Mouse (Mus musculus): ENCODE data around the gene Gm7879. TPM values are rescaled to one million over a fixed set of nuclear protein-coding genes. Genes with fewer than 3 reads are reported as not detected.
"Not testable (repeated sequence)": the region's sequence is repeated elsewhere in the genome, so short reads cannot be mapped to it uniquely, and the experiment has no call there.

Gm7879 gene
- polyA plus RNA-seq (2016; fragmentation: Nextera tagmentation; extraction: Ambion mirVana), result 0.49 TPM in 1 of 2 replicates, not detected in the other

DNA sequence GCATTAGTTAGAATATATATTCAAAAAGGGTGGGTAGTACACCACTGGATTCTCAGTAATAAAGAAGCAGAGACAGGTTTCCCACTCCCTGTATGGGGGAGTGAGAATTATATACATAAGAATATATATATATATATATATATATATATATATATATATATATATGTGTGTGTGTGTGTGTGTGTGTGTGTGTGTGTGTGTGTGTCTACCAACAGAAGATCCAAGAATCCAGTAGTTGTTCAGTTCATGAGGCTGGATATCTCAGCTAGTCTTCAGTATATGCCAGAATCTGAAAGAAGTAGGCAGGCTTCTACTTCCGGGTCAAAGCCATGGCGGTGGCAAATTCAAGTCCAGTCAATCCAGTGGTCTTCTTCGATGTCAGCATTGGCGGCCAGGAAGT, at the start of gene Gm7879:
Gene Gm7879, plus strand, starts transcription at position 301 of the 400 bp plus-strand sequence.
- not testable (repeated sequence) for DNase-seq (ENCODE audit: low spot score); H3K27me3 ChIP-seq (ENCODE audit: insufficient read depth, poor library complexity, severe bottlenecking); H3K4me3 ChIP-seq; H3K9me3 ChIP-seq; H3K4me1 ChIP-seq; H3K27ac ChIP-seq
- WGBS, result 92% methylated on average over 4 of the region's 4 CpGs
- H3K36me3 ChIP-seq, result peaks cover 10% of the 10 kb centered on the region

DNA sequence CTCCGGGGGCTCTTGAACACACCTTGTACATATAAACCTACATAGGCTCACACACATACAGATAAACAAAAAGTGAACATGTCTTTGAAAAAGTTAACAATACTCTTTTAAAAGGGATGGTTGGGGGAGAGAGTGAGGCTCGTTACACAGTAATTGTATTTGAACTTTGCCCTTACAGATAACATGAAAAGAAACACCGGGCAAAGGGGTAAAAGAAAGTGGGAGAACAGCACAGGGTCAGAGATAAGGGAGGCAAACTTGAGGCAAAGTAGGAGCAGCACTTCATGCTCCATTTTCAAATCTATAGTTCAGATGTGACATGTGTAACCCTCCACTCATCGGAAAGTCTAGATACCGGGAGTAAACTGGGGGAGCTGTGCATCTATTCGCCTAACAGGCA, 49.3 kb upstream of the Gm7879 start:
- peaks cover 24% of the 10 kb centered on the region for H3K4me1 ChIP-seq

DNA sequence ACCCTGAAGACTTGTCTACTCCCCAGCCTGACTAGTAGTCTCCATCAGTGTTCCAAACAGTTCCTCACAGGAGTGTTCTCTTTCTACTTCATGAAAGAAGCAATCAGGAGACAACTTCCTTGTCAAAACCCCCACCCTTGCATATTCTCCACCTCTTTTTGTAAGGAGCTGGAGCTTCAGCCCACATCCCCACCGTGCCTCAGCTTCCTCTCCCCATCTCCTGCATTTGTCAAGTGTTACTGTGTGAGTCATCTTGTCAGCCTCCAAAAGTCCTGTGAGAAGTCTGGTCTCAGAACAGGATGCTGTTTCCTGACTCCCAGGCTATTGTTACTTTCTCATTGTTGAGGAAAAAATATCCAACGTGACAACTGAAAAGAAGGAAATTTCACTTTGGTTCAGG, 47.6 kb upstream of the Gm7879 start:
- Histone ChIP-seq H3K4me3 (no peak overlapping the region), H3K4me1 (peaks cover 25% of the 10 kb centered on the region), H3K27me3 (ENCODE audit: insufficient read depth, poor library complexity, severe bottlenecking) (no peaks in the 10 kb centered on the region), H3K9me3 (no peaks in the 10 kb centered on the region), H3K27ac (no peak overlapping the region), H3K36me3 (no peaks in the 10 kb centered on the region)
- no peak for DNase-seq (ENCODE audit: low spot score)
- 60% methylated on average over 2 of the region's 2 CpGs for WGBS

More for the DNA sequence above, 49.3 kb upstream of the Gm7879 start:
- Histone ChIP-seq H3K36me3 (no peaks in the 10 kb centered on the region), H3K9me3 (no peaks in the 10 kb centered on the region), H3K27me3 (ENCODE audit: insufficient read depth, poor library complexity, severe bottlenecking) (no peaks in the 10 kb centered on the region), H3K4me3 (no peak overlapping the region), H3K27ac (no peak overlapping the region)
- 57% methylated on average over 6 of the region's 6 CpGs for WGBS
- DNase-seq (ENCODE audit: low spot score), result no peak

DNA sequence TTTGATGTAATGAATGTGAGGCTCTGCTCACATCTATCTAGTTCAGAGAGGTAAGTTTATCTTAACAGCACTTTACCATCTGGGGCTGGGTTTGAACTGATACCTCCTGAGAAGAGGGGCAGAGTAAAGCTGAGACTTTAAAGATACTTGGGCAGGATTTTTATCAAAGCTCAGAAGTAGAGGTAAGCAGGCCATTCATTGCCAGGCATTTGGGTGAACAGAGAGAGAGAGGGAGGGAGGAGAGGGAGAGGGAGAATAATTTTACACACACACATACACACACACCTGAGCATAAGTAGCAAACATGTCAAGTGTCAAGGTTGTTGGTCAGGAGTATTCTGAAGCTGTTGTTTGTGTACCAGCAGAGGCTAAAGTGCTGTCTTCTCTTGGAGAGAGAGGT, 44.7 kb upstream of the Gm7879 start, which contains the start of gene Cd38:
Gene Cd38, plus strand, starts transcription at position 301 of the 400 bp plus-strand sequence.
- Histone ChIP-seq H3K27me3 (ENCODE audit: insufficient read depth, poor library complexity, severe bottlenecking) (no peaks in the 10 kb centered on the region), H3K27ac (peak within 1 kb of the TSS; percentile 88), H3K4me3 (peak within 1 kb of the TSS; percentile 65), H3K4me1 (peaks cover 24% of the 10 kb centered on the region), H3K36me3 (no peaks in the 10 kb centered on the region), H3K9me3 (no peaks in the 10 kb centered on the region)
- DNase-seq (ENCODE audit: low spot score), result no peak

- peaks cover 24% of the 10 kb centered on the region for H3K4me1 ChIP-seq
- no peaks in the 10 kb centered on the region for H3K36me3 ChIP-seq
- H3K4me3 ChIP-seq, result peak overlapping the region; percentile 65
- H3K9me3 ChIP-seq, result no peaks in the 10 kb centered on the region
- WGBS, result under 1% methylated on average over 28 of the region's 28 CpGs
- no peaks in the 10 kb centered on the region for H3K27me3 ChIP-seq (ENCODE audit: insufficient read depth, poor library complexity, severe bottlenecking)
- H3K27ac ChIP-seq, result peak overlapping the region; percentile 88
- peak; percentile 79 for DNase-seq (ENCODE audit: low spot score)
Observed at GRCm38 (mm10) chr5:43868711-43869600, 44.0 kb upstream of the Gm7879 start.

DNA sequence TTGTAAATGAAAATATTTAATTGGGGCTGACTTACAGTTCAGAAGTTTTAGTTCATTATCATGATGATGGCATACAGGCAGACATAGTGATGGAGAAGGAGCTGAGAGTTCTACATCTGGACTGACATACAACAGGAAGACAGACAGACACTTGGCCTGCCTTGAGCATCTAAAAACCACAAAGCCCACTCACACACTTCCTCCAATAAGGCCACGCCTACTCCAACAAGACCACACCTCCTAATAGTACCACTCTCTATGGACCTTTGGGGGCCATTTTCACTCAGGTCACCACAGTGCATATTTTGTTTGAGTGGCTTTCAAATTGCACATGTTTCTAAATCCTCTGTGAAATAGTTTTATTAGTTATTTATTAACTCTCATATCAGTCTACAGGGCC, 41.1 kb upstream of the Gm7879 start:
- no peak overlapping the region for H3K27ac ChIP-seq
- H3K27me3 ChIP-seq (ENCODE audit: insufficient read depth, poor library complexity, severe bottlenecking), result no peaks in the 10 kb centered on the region
- H3K9me3 ChIP-seq, result no peaks in the 10 kb centered on the region
- H3K4me3 ChIP-seq, result no peak overlapping the region
- H3K4me1 ChIP-seq, result peaks cover 24% of the 10 kb centered on the region
- H3K36me3 ChIP-seq, result no peaks in the 10 kb centered on the region; the same call in 1 of the 2 replicates
- no peak for DNase-seq (ENCODE audit: low spot score)
- WGBS, result 63% methylated on average over 1 of the region's 1 CpGs

- H3K27ac ChIP-seq, result no peak overlapping the region
- no peak for DNase-seq (ENCODE audit: low spot score)
- H3K36me3 ChIP-seq, result no peaks in the 10 kb centered on the region; the same call in 1 of the 2 replicates
- H3K27me3 ChIP-seq (ENCODE audit: insufficient read depth, poor library complexity, severe bottlenecking), result no peaks in the 10 kb centered on the region
- H3K4me3 ChIP-seq, result no peak overlapping the region
- WGBS, result 62% methylated on average over 1 of the region's 1 CpGs
- no peaks in the 10 kb centered on the region for H3K9me3 ChIP-seq
- peaks cover 16% of the 10 kb centered on the region for H3K4me1 ChIP-seq
Observed at GRCm38 (mm10) chr5:43872652-43873051, 40.3 kb upstream of the Gm7879 start.

DNA sequence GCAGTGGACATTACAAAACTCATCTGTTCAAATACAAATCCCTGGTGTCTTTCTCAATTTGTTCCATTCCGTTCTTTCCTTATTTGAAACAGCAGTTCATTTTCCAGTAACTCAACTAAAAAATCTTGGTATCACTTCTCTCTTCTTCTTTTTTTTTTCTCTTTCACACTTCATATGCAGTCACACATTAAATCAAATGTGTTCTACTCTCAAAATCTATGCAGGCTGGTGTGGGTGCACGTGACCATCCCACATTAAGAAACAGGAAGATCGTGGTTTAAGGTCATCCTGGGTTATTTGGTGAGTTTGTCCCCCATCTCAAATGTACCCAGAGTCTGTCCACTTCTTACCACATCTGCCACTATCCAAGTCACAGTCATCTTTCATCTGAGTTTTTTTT, 30.9 kb upstream of the Gm7879 start:
- Histone ChIP-seq H3K4me1 (no peaks in the 10 kb centered on the region), H3K4me3 (no peak overlapping the region), H3K36me3 (no peaks in the 10 kb centered on the region), H3K27ac (no peak overlapping the region), H3K9me3 (no peaks in the 10 kb centered on the region), H3K27me3 (ENCODE audit: insufficient read depth, poor library complexity, severe bottlenecking) (no peaks in the 10 kb centered on the region)
- no peak for DNase-seq (ENCODE audit: low spot score)
- WGBS, result 86% methylated on average over 3 of the region's 3 CpGs

DNA sequence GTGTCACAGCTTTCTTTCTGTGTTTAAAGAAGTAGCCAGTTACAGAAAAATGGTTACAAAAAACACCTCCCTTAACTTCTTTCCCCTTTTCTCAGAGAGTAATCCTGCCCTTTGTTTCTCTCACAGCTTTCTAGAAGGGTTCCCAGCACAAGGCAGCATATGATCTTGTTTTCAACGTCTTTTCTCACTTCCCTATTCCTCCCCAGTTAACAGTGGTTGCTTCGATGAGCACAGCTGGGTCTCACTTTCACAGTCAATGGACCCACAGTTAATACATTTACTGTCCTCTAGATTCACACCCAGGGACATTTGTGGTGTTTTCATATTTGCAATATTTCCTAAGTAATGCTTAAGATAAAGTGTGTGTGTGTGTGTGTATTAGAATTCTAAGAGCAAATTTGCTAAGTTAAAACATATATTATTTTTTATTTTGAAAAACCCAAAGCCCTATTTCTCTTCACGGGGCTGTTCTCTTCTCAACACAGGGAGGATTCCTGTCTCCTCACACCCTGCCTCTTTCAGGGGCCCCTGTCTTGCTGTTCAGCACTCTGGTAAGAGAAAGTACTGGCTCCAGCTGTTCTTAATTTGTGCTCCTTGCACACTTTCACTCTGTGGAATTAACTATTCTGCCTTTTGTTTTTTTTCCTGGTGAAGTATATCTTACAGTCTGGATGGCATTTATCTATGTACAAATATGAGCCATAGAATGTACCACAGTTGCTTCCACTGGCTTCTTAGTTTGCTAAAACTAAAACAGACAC, 27.7 kb upstream of the Gm7879 start:
- 42% methylated on average over 3 of the region's 3 CpGs for WGBS
- H3K4me1 ChIP-seq, result no peaks in the 10 kb centered on the region
- no peaks in the 10 kb centered on the region for H3K36me3 ChIP-seq
- H3K27ac ChIP-seq, result no peak overlapping the region
- no peak overlapping the region for H3K4me3 ChIP-seq
- no peak for DNase-seq (ENCODE audit: low spot score)
- H3K27me3 ChIP-seq (ENCODE audit: insufficient read depth, poor library complexity, severe bottlenecking), result peaks cover under 1% of the 10 kb centered on the region; the same call in 1 of the 2 replicates
- no peaks in the 10 kb centered on the region for H3K9me3 ChIP-seq

- peaks cover 3% of the 10 kb centered on the region; the same call in 1 of the 2 replicates for H3K27me3 ChIP-seq (ENCODE audit: insufficient read depth, poor library complexity, severe bottlenecking)
- H3K27ac ChIP-seq, result no peak overlapping the region
- no peaks in the 10 kb centered on the region for H3K36me3 ChIP-seq
- no peaks in the 10 kb centered on the region for H3K9me3 ChIP-seq
- H3K4me1 ChIP-seq, result no peaks in the 10 kb centered on the region
- no peak overlapping the region for H3K4me3 ChIP-seq
- DNase-seq (ENCODE audit: low spot score), result no peak
- 22% methylated on average over 1 of the region's 1 CpGs for WGBS
Observed at GRCm38 (mm10) chr5:43892386-43892785, 20.6 kb upstream of the Gm7879 start.

DNA sequence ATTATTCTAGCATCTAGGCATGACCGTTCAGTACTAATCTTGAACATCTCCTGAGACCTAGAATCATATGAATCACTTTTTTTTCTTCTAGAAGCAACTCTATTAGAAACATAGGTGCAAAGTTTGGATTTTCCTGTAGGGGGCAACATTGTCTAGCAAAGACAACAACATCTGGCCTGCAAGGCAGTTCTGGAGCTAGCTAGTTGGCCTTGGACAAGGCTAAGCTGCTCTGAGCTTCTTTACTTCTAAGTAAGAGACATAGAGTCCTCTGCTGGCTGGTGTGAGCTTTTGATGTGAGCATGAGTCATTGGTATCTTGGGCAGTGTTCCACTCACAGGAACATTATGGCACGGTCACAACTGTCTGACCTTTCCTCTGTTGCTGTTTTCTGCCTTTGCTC, 18.8 kb upstream of the Gm7879 start:
- Histone ChIP-seq H3K4me1 (no peaks in the 10 kb centered on the region), H3K36me3 (no peaks in the 10 kb centered on the region), H3K4me3 (no peak overlapping the region), H3K27me3 (ENCODE audit: insufficient read depth, poor library complexity, severe bottlenecking) (peaks cover 3% of the 10 kb centered on the region; the same call in 1 of the 2 replicates), H3K27ac (no peak overlapping the region), H3K9me3 (no peaks in the 10 kb centered on the region)
- WGBS, result 72% methylated on average over 2 of the region's 2 CpGs
- no peak for DNase-seq (ENCODE audit: low spot score)

DNA sequence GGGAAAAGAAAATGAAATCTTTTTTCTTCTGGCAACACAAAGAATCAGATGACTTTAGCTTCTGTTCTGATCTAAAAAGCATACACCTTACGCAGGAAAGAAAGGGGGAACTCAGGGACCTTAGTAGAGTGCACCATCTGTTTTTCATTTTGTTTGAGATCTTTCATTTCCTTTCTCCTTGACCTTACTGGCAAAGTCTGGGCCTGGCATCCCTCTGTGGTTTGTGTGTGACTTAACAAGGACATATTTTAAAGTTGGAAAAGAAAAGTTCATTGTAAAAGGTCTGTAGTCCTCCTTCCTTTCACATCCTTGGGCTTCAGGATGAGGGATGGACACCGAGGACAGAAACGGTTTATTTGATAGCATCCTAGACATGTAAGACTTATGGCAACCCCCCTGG, 17.0 kb upstream of the Gm7879 start:
- WGBS, result 74% methylated on average over 3 of the region's 3 CpGs
- H3K27me3 ChIP-seq (ENCODE audit: insufficient read depth, poor library complexity, severe bottlenecking), result no peaks in the 10 kb centered on the region
- no peak for DNase-seq (ENCODE audit: low spot score)
- H3K4me3 ChIP-seq, result no peak overlapping the region
- no peak overlapping the region for H3K27ac ChIP-seq
- H3K36me3 ChIP-seq, result no peaks in the 10 kb centered on the region
- H3K4me1 ChIP-seq, result no peaks in the 10 kb centered on the region
- H3K9me3 ChIP-seq, result no peaks in the 10 kb centered on the region

DNA sequence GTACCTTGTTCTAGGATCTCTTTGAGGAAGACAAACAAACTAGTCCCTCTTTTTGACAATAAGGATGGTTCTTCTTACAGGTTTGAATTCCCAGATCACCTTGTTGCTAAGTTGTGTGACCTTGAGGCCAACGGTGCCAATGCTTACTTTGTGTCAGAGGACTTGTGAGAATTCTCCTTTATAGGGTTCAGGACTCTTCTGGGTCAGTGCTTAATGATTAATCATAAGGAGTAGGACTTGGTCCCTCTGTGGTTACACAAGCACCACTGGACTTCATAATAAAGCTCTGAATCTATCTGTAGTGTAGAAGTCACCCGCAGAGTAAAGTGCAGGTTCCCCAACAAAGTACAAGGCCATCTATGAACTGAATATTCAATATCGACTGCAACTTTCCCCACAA, 8.3 kb upstream of the Gm7879 start:
- Histone ChIP-seq H3K9me3 (no peaks in the 10 kb centered on the region), H3K27me3 (ENCODE audit: insufficient read depth, poor library complexity, severe bottlenecking) (no peaks in the 10 kb centered on the region), H3K36me3 (peaks cover 9% of the 10 kb centered on the region; the same call in 1 of the 2 replicates), H3K4me1 (no peaks in the 10 kb centered on the region), H3K27ac (no peak overlapping the region), H3K4me3 (no peak overlapping the region)
- DNase-seq (ENCODE audit: low spot score), result no peak
- 90% methylated on average over 3 of the region's 3 CpGs for WGBS

All from heart, embryonic 10.5 days (tissue).